Mouse (Mus musculus) brain, embryonic 18.5 days (tissue): ENCODE measurements around the gene Lipf.

Experiments used
- DNase-seq: peaks from one replicate; pipeline ENCODE4 v3.0.0-alpha.2; 2012; ENCODE audit warnings: low read depth, low spot score

Lipf gene

GRCm38 (mm10) chr19:33960887-33961286 lies at the start of gene Lipf:
Gene Lipf (plus strand): TSS chr19:33961187.
- DNase-seq: no peak

DNA sequence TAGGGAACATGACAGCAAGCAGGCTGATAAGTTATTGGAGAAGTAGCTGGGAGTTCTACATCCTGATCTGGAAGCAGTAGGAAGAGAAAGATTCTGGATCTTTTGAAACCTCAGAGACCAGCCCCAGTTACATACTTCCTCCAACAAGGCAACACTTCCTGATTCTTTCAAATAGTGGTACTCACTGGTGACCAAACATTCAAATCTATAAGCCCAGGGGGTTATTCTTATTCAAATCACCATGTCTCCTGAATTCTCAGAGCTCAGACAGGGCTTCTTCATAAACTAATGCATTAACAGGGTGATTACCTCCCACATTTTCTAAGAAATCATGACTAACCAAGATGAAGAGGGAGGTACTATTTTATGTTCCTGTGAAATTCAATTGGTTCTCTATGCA lies 36.9 kb upstream of the Lipf start:
- no peak for DNase-seq

DNA sequence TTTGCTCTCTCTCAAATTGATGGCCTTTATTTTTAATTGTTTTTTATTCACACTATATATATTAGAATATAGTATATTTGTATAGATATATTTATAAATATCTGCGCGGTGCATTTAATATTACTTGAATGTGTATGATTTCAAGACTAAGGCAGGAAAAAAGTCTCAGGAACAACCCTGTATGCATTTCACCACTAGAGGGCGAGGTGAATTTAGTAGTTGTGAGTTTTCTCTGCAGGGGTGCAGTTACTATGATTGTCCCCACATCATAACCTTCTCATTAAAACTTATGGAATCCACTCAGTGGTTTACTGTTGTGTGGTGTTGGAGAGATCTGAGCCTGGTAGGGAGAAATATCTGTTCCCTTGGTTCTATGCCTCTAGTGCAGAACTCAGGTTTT lies 18.0 kb downstream of the Lipf start:
- DNase-seq: no peak

- DNase-seq: no peak
These were observed 22.1 kb downstream of the Lipf start for GRCm38 (mm10) chr19:33983043-33983442.

GRCm38 (mm10) chr19:34008002-34008401 lies 47.0 kb downstream of the Lipf start, which contains the start of gene Lipk:
Gene Lipk (plus strand): TSS chr19:34008290.
- no peak for DNase-seq

- no peak for DNase-seq
These were observed 60.6 kb downstream of the Lipf start for GRCm38 (mm10) chr19:34021440-34022172.

- DNase-seq: no peak
These were observed 61.8 kb downstream of the Lipf start for GRCm38 (mm10) chr19:34022759-34023158.
